Mouse (Mus musculus) forebrain, postnatal 0 days (tissue): ENCODE measurements around the gene B830017H08Rik. TPM values are rescaled to one million over a fixed set of nuclear protein-coding genes. Genes with fewer than 3 reads are reported as not detected.

Experiments
- ATAC-seq: fragments of 200-750 bp; cut with Nextera tagmentation; 2 replicates; pipeline ENCODE4 v1.8.0; 2017; ENCODE audit warnings: mild to moderate bottlenecking, moderate library complexity
- DNase-seq: peaks from one replicate; pipeline ENCODE4 v3.0.0-alpha.2; 2015
- H3K27ac ChIP-seq: fragments of 300-500 bp; sonication (generic); 2 replicates; pipeline ENCODE4 v1.5.1; 2014; ENCODE audit warnings: low read depth, mild to moderate bottlenecking, antibody characterized with exemption, low read length, moderate library complexity, mixed read lengths
- H3K27me3 ChIP-seq: fragments of 300-500 bp; sonication (generic); 2 replicates; pipeline ENCODE4 v1.6.1; 2014; ENCODE audit warnings: mild to moderate bottlenecking, low read length, mixed read lengths; ENCODE audit not compliant: insufficient read depth
- H3K36me3 ChIP-seq: fragments of 300-500 bp; sonication (generic); 2 replicates; pipeline ENCODE4 v1.6.1; 2014; ENCODE audit warnings: mild to moderate bottlenecking, moderate library complexity; ENCODE audit not compliant: insufficient read depth
- H3K4me1 ChIP-seq: fragments of 300-500 bp; sonication (generic); 2 replicates; pipeline ENCODE4 v1.6.1; 2014; ENCODE audit warnings: antibody characterized with exemption; ENCODE audit not compliant: insufficient read depth
- H3K4me2 ChIP-seq: fragments of 300-500 bp; sonication (generic); 2 replicates; pipeline ENCODE4 v1.6.1; 2014; ENCODE audit warnings: low read depth, mild to moderate bottlenecking, moderate library complexity
- H3K4me3 ChIP-seq: fragments of 300-500 bp; sonication (generic); 2 replicates; pipeline ENCODE4 v1.5.1; 2014; ENCODE audit warnings: low read depth, low read length, mixed read lengths
- H3K9ac ChIP-seq: fragments of 300-500 bp; sonication (generic); 2 replicates; pipeline ENCODE4 v1.6.1; 2014; ENCODE audit warnings: mild to moderate bottlenecking
- H3K9me3 ChIP-seq: fragments of 300-500 bp; sonication (generic); 2 replicates; pipeline ENCODE4 v1.6.1; 2016; ENCODE audit warnings: low read length
- CTCF ChIP-seq: sonication (generic); IDR thresholded peaks from 2 replicates; pipeline ENCODE4 v1.5.1; 2016; ENCODE audit warnings: antibody characterized with exemption, control low read depth, low read depth
- WGBS: fragments of 180-500 bp; shearing (Covaris S2); extraction: QIAGEN DNeasy Blood & Tissue Kit; methylation state at CpG from one replicate; pipeline ENCODE4 v1.1.7; 2014; 5-methylcytosine and 5-hydroxymethylcytosine counted together
- polyA plus RNA-seq: library from polyadenylated mRNA; unstranded; fragments of >200 nt; fragmentation: Nextera tagmentation; extraction: Ambion mirVana; gene quantifications from 2 replicates; pipeline ENCODE4 v1.2.1, GENCODE M21; 2015
- total RNA-seq: library from RNA; depleted of rRNA; stranded (reverse); fragments of >200 nt; gene quantifications from 2 replicates; pipeline ENCODE4 v1.2.3, GENCODE M21; 2014; rRNA removed

The B830017H08Rik gene
- total RNA-seq (4.5 and 5.9 TPM in 2 replicates), polyA plus RNA-seq (6.8 TPM in 2 replicates)

- no peak for TF ChIP-seq CTCF
- DNase-seq (no peak), ATAC-seq (no peak)
- Histone ChIP-seq H3K4me2 (peak within 1 kb of the TSS; percentile 87), H3K27ac (peak within 1 kb of the TSS; percentile 85), H3K9ac (peak within 1 kb of the TSS; percentile 80), H3K9me3 (no peaks in the 10 kb centered on the region), H3K4me1 (no peaks in the 10 kb centered on the region), H3K27me3 (peaks cover 32% of the 10 kb centered on the region), H3K4me3 (peak within 1 kb of the TSS; percentile 72), H3K36me3 (no peaks in the 10 kb centered on the region)
- WGBS, result 19% methylated on average over 7 of the region's 7 CpGs
Observed at GRCm38 (mm10) chr16:17832821-17833220, at the start of gene B830017H08Rik. TSS of gene B830017H08Rik (plus strand) at chr16:17833121.

DNA sequence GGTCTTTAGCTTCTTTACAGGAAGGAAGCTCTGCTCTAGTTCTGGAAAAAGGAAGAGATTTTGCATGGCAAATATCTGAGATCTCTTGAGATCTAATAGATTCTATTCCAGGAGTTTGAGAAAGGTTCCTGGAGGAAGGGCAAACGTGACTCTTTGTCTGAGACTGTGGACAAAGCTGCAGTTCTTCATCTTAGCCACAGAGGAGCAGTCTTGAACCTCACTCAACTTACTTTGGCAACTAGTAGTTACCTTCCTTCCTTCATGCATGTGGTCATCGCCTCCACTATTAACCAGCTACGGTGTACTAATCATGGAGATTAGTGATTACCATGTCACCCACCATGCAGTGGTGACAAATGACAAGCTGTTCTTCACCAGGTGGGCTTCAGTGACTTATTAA is 47.6 kb upstream of the B830017H08Rik start:
- TF ChIP-seq CTCF, result peak; percentile 55
- WGBS, result 52% methylated on average over 3 of the region's 3 CpGs
- DNase-seq, result no peak
- Histone ChIP-seq H3K4me3 (no peak overlapping the region), H3K4me1 (no peaks in the 10 kb centered on the region), H3K9me3 (no peaks in the 10 kb centered on the region), H3K27me3 (no peaks in the 10 kb centered on the region), H3K9ac (no peak overlapping the region), H3K4me2 (no peak overlapping the region), H3K27ac (no peak overlapping the region), H3K36me3 (peaks cover 79% of the 10 kb centered on the region)
- ATAC-seq, result 0 out of 2 replicates have a peak, but pooled peaks have one; percentile 42

GRCm38 (mm10) chr16:17792728-17793127 is 40.2 kb upstream of the B830017H08Rik start:
- WGBS, result 77% methylated on average over 3 of the region's 3 CpGs
- H3K9me3 ChIP-seq, result no peaks in the 10 kb centered on the region

GRCm38 (mm10) chr16:17794047-17794446 is 38.9 kb upstream of the B830017H08Rik start:
- 0 out of 2 replicates have a peak, but pooled peaks cover 3% of the 10 kb centered on the region for H3K4me1 ChIP-seq
- TF ChIP-seq CTCF, result no peak
- no peak overlapping the region for H3K27ac ChIP-seq
- H3K4me2 ChIP-seq, result no peak overlapping the region
- DNase-seq (no peak), ATAC-seq (no peak)
- WGBS, result 79% methylated on average over 4 of the region's 4 CpGs
- H3K36me3 ChIP-seq, result peaks cover 40% of the 10 kb centered on the region
- peaks cover 19% of the 10 kb centered on the region for H3K27me3 ChIP-seq
- no peak overlapping the region for H3K9ac ChIP-seq
- H3K4me3 ChIP-seq, result no peak overlapping the region
- H3K9me3 ChIP-seq, result no peaks in the 10 kb centered on the region

More at GRCm38 (mm10) chr16:17792728-17793127, 40.2 kb upstream of the B830017H08Rik start:
- TF ChIP-seq CTCF, result no peak
- Histone ChIP-seq H3K4me3 (no peak overlapping the region), H3K9ac (no peak overlapping the region), H3K4me2 (no peak overlapping the region), H3K27ac (no peak overlapping the region), H3K27me3 (peaks cover 13% of the 10 kb centered on the region), H3K4me1 (0 out of 2 replicates have a peak, but pooled peaks cover 3% of the 10 kb centered on the region), H3K36me3 (peaks cover 51% of the 10 kb centered on the region)
- no peak for ATAC-seq
- DNase-seq, result no peak

DNA sequence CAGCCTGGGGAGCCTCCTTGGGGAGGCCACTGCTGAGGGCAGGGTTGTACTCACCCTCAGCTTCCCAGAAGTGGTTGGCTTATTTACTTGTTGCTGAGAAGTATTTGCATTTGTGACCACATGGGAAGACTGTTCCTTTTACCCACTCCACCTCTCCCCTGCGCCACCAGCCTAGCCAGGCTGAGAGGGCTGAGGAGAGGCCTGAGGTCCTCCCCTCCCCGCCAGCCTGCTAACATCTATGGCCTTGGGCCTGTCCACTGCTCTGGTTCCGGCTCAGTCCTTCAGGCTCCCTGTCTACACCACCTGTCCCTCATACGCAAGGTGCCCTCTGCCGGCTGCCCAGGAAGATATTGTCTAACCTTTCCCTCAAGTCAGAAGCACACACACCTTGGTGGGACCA is 37.3 kb upstream of the B830017H08Rik start:
- H3K36me3 ChIP-seq, result peaks cover 27% of the 10 kb centered on the region
- no peak for ATAC-seq
- H3K9ac ChIP-seq, result no peak overlapping the region
- H3K27ac ChIP-seq, result no peak overlapping the region
- WGBS, result 68% methylated on average over 5 of the region's 5 CpGs
- H3K4me1 ChIP-seq, result 0 out of 2 replicates have a peak, but pooled peaks cover 3% of the 10 kb centered on the region
- TF ChIP-seq CTCF, result no peak
- H3K4me3 ChIP-seq, result no peak overlapping the region
- no peak overlapping the region for H3K4me2 ChIP-seq
- no peaks in the 10 kb centered on the region for H3K9me3 ChIP-seq
- DNase-seq, result no peak
- H3K27me3 ChIP-seq, result peaks cover 29% of the 10 kb centered on the region

GRCm38 (mm10) chr16:17796519-17796918 is 36.4 kb upstream of the B830017H08Rik start:
- Histone ChIP-seq H3K27me3 (peaks cover 37% of the 10 kb centered on the region), H3K9me3 (no peaks in the 10 kb centered on the region), H3K4me3 (peak overlapping the region; percentile 41), H3K27ac (no peak overlapping the region), H3K4me2 (peak overlapping the region; percentile 90), H3K36me3 (peaks cover 18% of the 10 kb centered on the region), H3K4me1 (0 out of 2 replicates have a peak, but pooled peaks cover 3% of the 10 kb centered on the region), H3K9ac (peak overlapping the region; percentile 47; the same call in 1 of the 2 replicates)
- TF ChIP-seq CTCF, result no peak
- ATAC-seq, result no peak
- no peak for DNase-seq

GRCm38 (mm10) chr16:17796971-17797811 is 35.7 kb upstream of the B830017H08Rik start, which contains the start of gene Scarf2:
TSS of gene Scarf2 (plus strand) at chr16:17797282.
- Histone ChIP-seq H3K4me1 (0 out of 2 replicates have a peak, but pooled peaks cover 3% of the 10 kb centered on the region), H3K36me3 (peaks cover 12% of the 10 kb centered on the region), H3K9ac (peak within 1 kb of the TSS; percentile 47), H3K4me2 (peak within 1 kb of the TSS; percentile 90), H3K9me3 (no peaks in the 10 kb centered on the region), H3K27me3 (peaks cover 44% of the 10 kb centered on the region), H3K27ac (no peak within 1 kb of the TSS), H3K4me3 (peak within 1 kb of the TSS; percentile 41)
- ATAC-seq (peak; percentile 30; the same call in 1 of the 2 replicates), DNase-seq (no peak)
- 2% methylated on average over 49 of the region's 81 CpGs for WGBS
- no peak for TF ChIP-seq CTCF
